Mouse (Mus musculus) megakaryocyte-erythroid progenitor cell, adult 5-6 weeks (primary cell): ENCODE results near the gene Susd3. TPM values are rescaled to one million over a fixed set of nuclear protein-coding genes. Genes with fewer than 3 reads are reported as not detected.

Experiments used
- ATAC-seq: replicated peaks from 2 replicates; pipeline ENCODE4 v1.8.0; 2016; ENCODE audit warnings: mild to moderate bottlenecking, inconsistent platforms; ENCODE audit not compliant: severe bottlenecking, poor library complexity, low FRiP score, low TSS enrichment
- total RNA-seq, 2 experiments: library from RNA; stranded (forward) in 1 of 2; stranded (reverse) in 1 of 2; fragments of 200-1000, 215-1000 nt in 1 of 2; fragments of >200 nt in 1 of 2; fragmentation: Nextera tagmentation in 1 of 2; gene quantifications; 2 replicates each; pipeline ENCODE4 v1.2.3; 2014 to 2017

The Susd3 gene
- total RNA-seq (2014; fragmentation: Nextera tagmentation) (0.70 and 3.1 TPM in 2 replicates), total RNA-seq (2017) (1.6 TPM in 1 of 2 replicates, not detected in the other)

DNA sequence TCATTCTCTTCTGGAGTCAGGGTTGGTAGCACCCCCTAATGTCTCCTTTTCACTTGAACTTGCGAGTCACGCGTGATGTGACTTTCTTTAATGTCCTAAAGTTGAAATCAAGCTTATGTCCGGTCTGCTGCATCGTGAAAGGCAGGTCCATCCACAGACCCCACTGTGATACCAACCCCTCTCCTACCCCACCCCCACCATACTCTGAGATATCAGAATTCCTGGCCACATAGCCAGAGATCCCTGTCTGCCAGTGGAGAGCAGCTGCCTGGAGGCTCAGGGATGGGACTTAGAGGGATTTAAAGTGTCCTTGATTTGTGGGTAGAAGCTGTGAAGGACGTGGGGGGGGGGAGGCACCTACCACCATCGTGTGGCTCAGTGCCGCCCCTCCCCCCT lies at the start of gene Susd3:
Gene Susd3 (minus strand): TSS at position 240 of the 396 bp plus-strand sequence.
- no peak for ATAC-seq

GRCm38 (mm10) chr13:49296270-49296669 lies 47.8 kb upstream of the Susd3 start:
- ATAC-seq = no peak

DNA sequence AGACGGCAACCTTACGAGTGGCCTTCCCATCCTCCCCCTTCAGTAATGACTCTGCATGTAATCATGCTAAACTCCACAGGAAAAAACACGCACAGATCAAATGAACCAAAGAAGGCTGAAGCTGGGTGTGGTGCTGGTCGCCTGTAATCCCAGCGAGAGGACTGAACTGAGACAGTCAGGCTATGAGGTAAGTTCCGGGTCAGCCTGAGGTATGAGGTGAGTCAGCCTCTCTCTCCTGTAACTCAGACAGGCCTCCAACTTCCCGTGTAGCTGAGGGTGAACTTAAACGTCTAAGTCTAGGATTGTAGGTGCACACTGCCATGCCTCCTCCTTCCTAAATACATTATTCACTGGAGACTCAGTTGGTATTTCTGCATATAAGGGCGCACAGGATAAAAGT lies 45.6 kb upstream of the Susd3 start:
- no peak for ATAC-seq

DNA sequence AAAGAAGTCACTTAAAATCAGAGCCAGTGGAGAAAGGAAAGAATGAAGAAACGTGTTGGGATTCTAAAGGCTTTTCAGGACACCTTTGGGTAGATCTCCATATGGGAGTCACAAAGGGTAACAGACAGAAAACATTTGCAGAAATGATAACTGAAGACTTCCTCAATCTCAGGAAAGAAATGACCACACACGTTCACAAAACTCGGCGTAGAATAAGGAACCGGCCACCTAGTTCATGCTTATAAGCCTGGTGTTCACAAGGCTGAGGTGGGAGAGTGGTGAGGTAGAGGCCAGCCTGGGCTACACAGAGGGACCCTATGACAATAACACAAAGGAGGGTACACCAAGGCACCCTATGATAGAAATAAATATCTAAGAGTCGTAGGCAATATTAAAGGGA lies 43.4 kb upstream of the Susd3 start:
- no peak for ATAC-seq

DNA sequence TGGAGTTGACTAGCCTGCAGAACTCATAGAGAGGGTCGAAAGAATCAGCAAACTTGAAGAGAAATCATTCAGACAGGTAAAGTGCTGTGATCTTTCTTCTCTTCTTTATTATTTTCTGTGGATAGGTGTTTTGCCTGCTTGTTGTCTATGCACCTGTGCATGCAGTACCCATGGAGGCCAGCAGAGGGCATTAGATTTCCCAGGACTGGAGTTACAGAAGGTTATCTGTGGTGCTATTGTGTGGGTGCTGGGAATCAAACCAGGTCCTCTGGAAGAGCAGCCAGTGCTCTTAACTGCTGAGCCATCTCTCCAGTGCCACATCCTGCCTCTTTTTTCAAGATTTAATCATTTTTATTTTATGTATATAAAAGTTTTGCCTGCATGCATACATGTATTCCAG lies 42.9 kb upstream of the Susd3 start:
- no peak for ATAC-seq

- ATAC-seq = no peak
Measured at GRCm38 (mm10) chr13:49287224-49287623, 38.7 kb upstream of the Susd3 start.

GRCm38 (mm10) chr13:49286750-49287149 lies 38.2 kb upstream of the Susd3 start:
- ATAC-seq = no peak

GRCm38 (mm10) chr13:49283686-49284085 lies 35.2 kb upstream of the Susd3 start:
- ATAC-seq = no peak

- ATAC-seq = no peak
Measured at GRCm38 (mm10) chr13:49282168-49282567, 33.7 kb upstream of the Susd3 start.

GRCm38 (mm10) chr13:49271831-49272765 lies 23.6 kb upstream of the Susd3 start:
- 0 out of 2 replicates have a peak, but pooled peaks have one; percentile 31 for ATAC-seq

- no peak for ATAC-seq
Measured at GRCm38 (mm10) chr13:49270500-49270899, 22.0 kb upstream of the Susd3 start.

DNA sequence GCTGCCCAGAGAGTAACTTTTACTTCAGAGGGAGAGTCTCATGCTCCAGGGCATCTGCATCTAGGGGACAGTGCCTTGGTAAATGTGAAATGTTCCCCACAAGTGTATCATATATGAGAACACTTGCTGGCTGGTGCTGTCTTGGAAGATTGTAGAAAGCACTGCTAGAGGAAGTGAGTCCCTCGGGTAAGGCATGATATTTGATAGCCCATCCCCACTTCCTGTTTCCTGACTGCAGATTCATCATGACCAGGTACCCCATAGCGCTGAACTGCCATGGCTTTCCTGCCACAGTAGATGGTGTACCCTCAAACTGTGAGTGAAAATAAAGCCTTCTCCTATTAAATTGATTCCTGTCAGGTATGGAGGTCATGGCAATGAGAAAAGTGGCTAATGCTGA lies 19.1 kb upstream of the Susd3 start:
- no peak for ATAC-seq

- no peak for ATAC-seq
Measured at GRCm38 (mm10) chr13:49260036-49260722, 11.7 kb upstream of the Susd3 start.

GRCm38 (mm10) chr13:49257819-49258313 lies 9.4 kb upstream of the Susd3 start:
- no peak for ATAC-seq

GRCm38 (mm10) chr13:49252746-49253145 lies 4.2 kb upstream of the Susd3 start:
- ATAC-seq = no peak

DNA sequence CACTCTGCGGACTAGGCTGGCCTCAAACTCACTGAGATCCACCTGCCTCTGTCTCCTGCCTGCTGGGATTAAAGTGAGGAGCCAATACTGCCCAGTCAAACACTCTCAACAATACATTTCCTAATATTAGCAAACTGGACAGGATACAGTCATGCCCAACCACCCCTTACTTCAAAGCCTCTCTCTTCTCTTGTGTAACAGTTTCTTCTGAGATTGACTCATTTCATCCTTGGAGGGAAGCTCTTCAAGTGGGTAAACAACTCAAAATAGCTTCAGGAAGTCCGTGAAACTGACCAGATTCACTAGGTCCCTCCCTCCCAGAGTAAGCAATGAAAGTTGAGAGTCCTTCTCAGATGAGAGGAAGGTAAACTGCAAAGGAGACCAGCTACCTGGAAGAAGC lies 3.6 kb upstream of the Susd3 start:
- ATAC-seq = no peak

GRCm38 (mm10) chr13:49250716-49251517 lies 2.4 kb upstream of the Susd3 start:
- ATAC-seq = no peak

GRCm38 (mm10) chr13:49249634-49250033 lies 1.1 kb upstream of the Susd3 start:
- ATAC-seq = no peak

DNA sequence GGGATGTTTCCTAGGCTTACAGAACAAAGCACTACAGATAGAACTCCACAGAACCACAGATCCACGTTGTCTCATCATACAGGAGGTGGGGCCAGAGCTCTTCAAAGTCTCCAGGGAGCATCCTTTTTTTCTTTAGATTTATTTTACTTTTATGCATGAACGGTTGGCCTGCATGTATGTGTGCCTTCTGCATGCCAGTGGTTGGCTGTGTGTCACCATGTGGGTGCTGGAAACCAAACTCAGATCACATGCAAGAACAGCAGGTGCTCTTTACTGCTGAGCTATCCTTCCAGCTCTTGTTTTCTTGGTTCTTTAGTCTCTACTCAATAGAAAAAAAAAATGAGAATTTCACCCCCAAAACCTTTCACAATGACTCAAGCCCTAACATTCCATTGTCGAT lies 417 bp upstream of the Susd3 start:
- ATAC-seq = no peak
